Mouse (Mus musculus): ENCODE data around the gene Cdk2ap2. TPM values are rescaled to one million over a fixed set of nuclear protein-coding genes. Genes with fewer than 3 reads are reported as not detected.

Cdk2ap2 gene
- polyA plus RNA-seq, 1 experiment: 47.3 TPM

DNA sequence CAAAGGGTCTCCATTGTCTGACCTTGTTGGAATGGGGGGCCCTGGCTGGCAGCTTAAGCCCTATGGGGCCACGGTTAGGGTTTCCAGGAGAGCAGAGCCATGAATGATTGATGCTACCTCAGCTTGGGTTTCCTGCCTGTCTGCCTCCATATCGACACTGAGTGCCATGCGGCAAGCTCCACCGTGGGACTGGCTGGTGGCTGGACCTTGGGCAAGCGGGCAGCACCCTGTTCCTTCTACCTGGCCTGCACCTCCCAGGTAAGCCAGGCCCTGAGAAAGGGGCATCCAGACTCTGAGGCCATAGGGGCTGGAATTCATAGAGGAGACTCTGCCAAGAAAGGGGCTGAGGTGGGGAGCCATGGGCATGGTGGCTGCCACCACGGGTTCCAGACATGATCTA, 43.2 kb downstream of the Cdk2ap2 start:
- Histone ChIP-seq H3K4me3 (ENCODE audit: insufficient read depth, low read length) (no peak overlapping the region), H3K27ac (ENCODE audit: insufficient read depth, low read length) (no peak overlapping the region), H3K4me1 (ENCODE audit: control insufficient read depth, insufficient read depth, low read length) (peaks cover 1% of the 10 kb centered on the region; the same call in 1 of the 2 replicates)
- TF ChIP-seq POLR2A (IDR thresholded peaks at IDR 0.05; ENCODE audit: extremely low read depth, insufficient read depth, low read length) (no peak), CTCF (IDR thresholded peaks at IDR 0.05; ENCODE audit: extremely low read depth, insufficient read depth, low read length) (no peak)

DNA sequence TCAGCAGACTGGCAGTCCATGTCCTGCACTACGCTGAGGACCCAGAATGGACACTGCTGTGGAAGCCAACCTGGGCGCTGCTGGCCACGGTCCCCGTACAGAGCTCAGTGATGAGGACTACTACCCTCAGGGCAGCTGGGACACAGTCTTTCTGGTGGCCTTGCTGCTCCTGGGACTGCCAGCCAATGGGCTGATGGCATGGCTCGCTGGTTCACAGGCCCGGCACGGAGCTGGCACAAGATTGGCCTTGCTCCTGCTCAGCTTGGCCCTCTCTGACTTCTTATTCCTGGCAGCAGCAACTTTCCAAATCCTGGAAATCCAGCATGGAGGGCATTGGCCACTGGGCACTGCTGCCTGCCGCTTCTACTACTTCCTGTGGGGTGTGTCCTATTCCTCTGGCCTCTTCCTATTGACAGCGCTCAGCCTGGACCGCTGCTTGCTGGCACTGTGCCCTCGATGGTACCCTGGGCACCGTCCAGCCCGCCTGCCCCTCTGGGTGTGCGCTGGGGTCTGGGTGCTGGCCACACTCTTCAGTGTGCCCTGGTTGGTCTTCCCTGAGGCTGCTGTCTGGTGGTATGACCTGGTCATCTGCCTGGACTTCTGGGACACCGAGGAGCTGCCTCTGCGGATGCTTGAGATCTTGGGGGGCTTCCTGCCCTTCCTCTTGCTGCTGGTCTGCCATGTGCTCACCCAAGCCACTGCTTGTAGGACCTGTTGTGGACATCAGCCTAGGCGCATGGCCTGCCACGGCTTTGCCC, 45.6 kb downstream of the Cdk2ap2 start:
- H3K4me3 ChIP-seq (ENCODE audit: insufficient read depth, low read length): no peak overlapping the region
- no peak overlapping the region for H3K27ac ChIP-seq (ENCODE audit: insufficient read depth, low read length)
- no peak for TF ChIP-seq CTCF (IDR thresholded peaks at IDR 0.05; ENCODE audit: extremely low read depth, insufficient read depth, low read length)
- no peak for TF ChIP-seq POLR2A (IDR thresholded peaks at IDR 0.05; ENCODE audit: extremely low read depth, insufficient read depth, low read length)
- peaks cover 4% of the 10 kb centered on the region; the same call in 1 of the 2 replicates for H3K4me1 ChIP-seq (ENCODE audit: control insufficient read depth, insufficient read depth, low read length)

DNA sequence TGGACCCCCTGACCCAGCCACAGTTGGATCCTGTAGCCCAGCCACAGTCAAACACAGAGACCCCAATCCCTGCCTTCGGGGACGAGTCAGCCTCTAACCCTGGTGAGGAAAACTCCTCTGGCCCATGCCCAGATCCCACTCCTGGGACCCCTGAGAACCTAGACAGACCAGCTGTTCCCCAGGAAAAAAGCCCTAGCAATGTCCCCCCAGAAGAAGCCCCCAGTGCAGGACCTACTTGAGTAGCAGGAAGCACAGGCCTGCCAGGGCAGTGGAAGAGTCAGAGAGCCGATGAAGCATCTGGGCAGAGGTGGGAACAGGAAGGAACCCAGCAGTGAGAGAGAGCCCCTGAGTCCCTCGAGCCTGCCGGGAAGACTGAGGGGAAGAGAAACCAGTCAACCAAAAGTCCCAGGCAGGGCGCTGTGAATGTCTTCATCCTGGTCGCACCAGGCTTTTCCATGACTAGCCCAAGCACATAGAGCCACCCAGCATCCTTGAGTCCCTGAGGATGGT, 46.8 kb downstream of the Cdk2ap2 start, which contains the start of gene Cabp4:
Cabp4 (minus strand) TSS at position 275 of the 510 bp plus-strand sequence.
- TF ChIP-seq POLR2A (IDR thresholded peaks at IDR 0.05; ENCODE audit: extremely low read depth, insufficient read depth, low read length) (no peak), CTCF (IDR thresholded peaks at IDR 0.05; ENCODE audit: extremely low read depth, insufficient read depth, low read length) (no peak)
- no peak within 1 kb of the TSS for H3K27ac ChIP-seq (ENCODE audit: insufficient read depth, low read length)
- H3K4me3 ChIP-seq (ENCODE audit: insufficient read depth, low read length): no peak within 1 kb of the TSS
- peaks cover 7% of the 10 kb centered on the region for H3K4me1 ChIP-seq (ENCODE audit: control insufficient read depth, insufficient read depth, low read length)

DNA sequence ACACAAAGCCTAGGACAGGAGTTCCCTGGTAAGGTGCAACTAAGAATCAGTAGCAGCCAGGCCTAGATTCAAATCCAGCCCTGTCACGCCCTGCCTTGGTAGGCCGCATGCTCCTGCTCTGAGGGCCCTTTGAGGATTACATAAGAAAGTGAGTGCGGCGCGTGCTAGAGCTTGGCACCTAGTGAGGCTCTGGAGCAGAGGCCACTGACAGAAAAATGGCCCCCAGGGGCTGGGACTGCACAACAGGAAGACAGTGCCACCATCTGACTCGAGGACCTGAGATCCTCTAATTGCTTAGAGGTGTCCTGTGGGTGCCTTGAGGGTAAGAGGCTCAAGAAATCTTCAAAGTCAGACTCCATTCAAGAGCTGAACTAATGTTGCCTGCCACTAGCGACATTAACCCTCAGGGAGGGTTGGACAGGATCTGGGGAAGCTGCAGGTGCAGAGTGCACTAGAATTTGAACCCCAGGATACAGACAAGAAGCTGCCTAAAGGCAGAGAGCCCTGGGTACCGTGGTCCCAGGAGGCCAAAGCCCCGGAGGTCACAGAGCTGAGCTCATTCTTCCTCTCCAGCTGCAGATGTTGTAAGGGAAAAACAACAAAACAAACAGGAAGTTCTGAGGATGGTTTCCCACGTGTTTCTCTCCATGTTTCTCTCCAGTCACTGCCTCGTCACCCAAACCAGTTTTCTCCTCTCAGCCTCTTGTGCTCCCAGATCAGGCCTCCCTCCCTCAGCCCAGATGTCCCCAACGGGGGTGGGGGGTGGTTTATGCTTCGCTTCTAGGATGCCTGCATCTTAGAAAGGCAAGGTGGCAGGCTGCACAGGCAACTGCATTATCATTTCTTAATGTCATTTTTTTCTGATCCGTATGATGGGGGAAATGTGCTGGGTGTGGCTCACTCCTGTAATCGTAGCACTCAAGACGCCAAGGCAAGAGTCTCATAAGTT, 47.8 kb downstream of the Cdk2ap2 start:
- no peak for TF ChIP-seq CTCF (IDR thresholded peaks at IDR 0.05; ENCODE audit: extremely low read depth, insufficient read depth, low read length)
- TF ChIP-seq POLR2A (IDR thresholded peaks at IDR 0.05; ENCODE audit: extremely low read depth, insufficient read depth, low read length): no peak
- Histone ChIP-seq H3K4me3 (ENCODE audit: insufficient read depth, low read length) (no peak overlapping the region), H3K27ac (ENCODE audit: insufficient read depth, low read length) (no peak overlapping the region), H3K4me1 (ENCODE audit: control insufficient read depth, insufficient read depth, low read length) (peaks cover 7% of the 10 kb centered on the region)

DNA sequence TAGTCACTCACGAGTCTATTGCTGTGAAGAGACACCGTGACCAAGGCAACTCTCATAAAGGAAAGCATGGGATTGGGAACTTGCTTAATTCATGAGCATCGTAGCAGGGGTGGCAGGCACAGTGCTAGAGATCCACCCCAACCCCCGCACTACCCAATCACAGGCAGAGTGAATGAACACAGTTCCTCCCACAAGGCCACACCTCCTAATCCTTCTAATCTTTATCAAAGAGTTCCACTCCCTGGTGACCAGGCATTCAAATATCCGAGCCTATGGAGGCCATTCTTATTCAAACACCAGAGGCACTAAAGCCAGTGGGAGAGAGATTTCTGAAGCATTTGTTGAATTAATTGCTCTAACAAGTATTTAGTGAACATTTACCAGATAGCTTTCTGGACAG, 49.0 kb downstream of the Cdk2ap2 start:
- Histone ChIP-seq H3K27ac (ENCODE audit: insufficient read depth, low read length) (no peak overlapping the region), H3K4me3 (ENCODE audit: insufficient read depth, low read length) (no peak overlapping the region), H3K4me1 (ENCODE audit: control insufficient read depth, insufficient read depth, low read length) (peaks cover 7% of the 10 kb centered on the region)
- no peak for TF ChIP-seq CTCF (IDR thresholded peaks at IDR 0.05; ENCODE audit: extremely low read depth, insufficient read depth, low read length)
- no peak for TF ChIP-seq POLR2A (IDR thresholded peaks at IDR 0.05; ENCODE audit: extremely low read depth, insufficient read depth, low read length)

DNA sequence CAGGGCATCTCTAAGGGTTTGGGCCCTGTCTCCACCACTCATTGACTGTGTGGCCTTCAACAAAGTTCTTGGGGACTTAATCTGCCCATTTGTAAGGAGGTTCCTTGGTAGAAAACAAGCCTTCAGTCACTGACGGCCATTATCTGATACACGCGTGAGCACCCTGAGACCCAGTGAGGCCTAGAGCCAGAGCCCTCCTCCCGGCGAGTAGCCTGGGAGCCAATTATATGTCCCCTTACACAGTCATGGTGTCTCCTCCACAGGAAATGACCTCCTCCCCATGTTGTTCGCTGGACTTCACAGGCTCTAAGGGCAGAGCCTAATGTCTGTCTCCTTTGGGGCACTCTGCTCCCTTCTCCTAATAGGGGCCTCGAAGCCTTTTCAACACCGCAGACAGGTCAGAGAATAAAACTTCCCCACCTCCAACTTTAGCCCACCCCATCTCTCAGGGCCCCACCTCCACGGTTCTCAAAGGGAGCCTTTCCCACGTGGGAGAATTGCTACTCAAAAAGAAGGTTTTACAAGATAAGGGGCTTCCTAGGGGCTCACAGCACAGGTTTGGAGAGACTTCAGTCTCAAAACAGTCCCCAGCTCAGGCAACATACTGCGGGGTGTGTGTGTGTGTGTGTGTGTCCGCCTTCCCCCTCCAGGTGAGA, 49.5 kb downstream of the Cdk2ap2 start:
- TF ChIP-seq POLR2A (IDR thresholded peaks at IDR 0.05; ENCODE audit: extremely low read depth, insufficient read depth, low read length) (no peak), CTCF (IDR thresholded peaks at IDR 0.05; ENCODE audit: extremely low read depth, insufficient read depth, low read length) (no peak)
- Histone ChIP-seq H3K4me1 (ENCODE audit: control insufficient read depth, insufficient read depth, low read length) (peaks cover 7% of the 10 kb centered on the region), H3K27ac (ENCODE audit: insufficient read depth, low read length) (no peak overlapping the region), H3K4me3 (ENCODE audit: insufficient read depth, low read length) (no peak overlapping the region)

DNA sequence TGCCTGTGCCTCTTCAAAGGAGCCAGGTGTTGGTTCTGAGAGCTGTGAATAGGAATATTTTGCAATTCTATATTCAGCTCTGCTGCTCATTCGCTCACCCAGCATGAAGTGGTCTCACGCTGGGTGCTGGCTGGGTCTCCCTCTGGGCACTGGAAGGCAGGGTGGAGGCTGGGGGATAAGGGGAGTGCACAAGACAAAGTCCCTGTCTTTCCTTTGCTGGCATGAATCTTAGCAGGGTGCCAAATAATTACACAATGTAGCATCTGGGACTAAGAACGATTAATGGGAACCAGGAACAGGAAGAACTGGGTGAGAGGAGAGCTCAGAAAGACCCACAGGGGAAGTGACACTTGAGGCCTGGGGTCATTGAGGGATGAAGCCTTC, 50.0 kb downstream of the Cdk2ap2 start:
- peaks cover 7% of the 10 kb centered on the region for H3K4me1 ChIP-seq (ENCODE audit: control insufficient read depth, insufficient read depth, low read length)
- no peak for TF ChIP-seq CTCF (IDR thresholded peaks at IDR 0.05; ENCODE audit: extremely low read depth, insufficient read depth, low read length)
- no peak for TF ChIP-seq POLR2A (IDR thresholded peaks at IDR 0.05; ENCODE audit: extremely low read depth, insufficient read depth, low read length)
- H3K27ac ChIP-seq (ENCODE audit: insufficient read depth, low read length): peak overlapping the region; percentile 10; the same call in 1 of the 2 replicates
- H3K4me3 ChIP-seq (ENCODE audit: insufficient read depth, low read length): no peak overlapping the region

DNA sequence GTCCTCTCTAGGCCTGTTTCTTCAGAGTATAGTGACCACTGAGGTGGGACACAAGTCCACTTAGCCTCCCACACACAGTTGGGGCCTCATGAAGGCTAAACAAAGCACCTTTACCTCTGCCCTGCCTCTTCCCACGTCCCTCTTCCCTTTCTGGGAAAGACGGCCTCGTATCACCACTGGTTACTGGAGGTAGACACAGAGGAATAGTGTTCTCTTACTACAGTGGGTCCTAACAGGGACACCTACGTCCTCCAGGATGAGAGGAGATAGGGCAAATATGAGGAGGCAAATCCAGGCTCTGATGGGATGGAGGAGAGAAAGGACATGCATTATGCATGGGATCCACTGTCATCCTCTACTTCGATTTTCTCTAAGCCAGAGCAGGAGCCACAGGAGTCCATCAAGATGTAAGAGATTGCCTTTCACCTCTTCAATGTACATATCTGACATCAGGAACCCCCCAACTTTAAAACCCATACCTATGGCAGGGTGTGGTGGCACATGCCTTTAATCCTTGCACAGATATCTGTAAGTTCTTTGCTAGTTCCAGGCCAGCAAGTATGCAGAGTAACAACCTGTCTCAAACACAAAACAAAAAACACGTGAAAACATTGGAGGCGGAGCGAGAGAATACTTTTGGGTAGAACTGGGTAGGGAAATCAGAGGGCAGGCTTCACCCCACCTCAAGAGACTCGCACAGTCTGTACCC, 51.0 kb downstream of the Cdk2ap2 start:
- Histone ChIP-seq H3K27ac (ENCODE audit: insufficient read depth, low read length) (0 out of 2 replicates have a peak overlapping the region, but pooled peaks have one; percentile 44), H3K4me1 (ENCODE audit: control insufficient read depth, insufficient read depth, low read length) (peaks cover 7% of the 10 kb centered on the region), H3K4me3 (ENCODE audit: insufficient read depth, low read length) (peak overlapping the region; percentile 83)
- TF ChIP-seq CTCF (IDR thresholded peaks at IDR 0.05; ENCODE audit: extremely low read depth, insufficient read depth, low read length) (no peak), POLR2A (IDR thresholded peaks at IDR 0.05; ENCODE audit: extremely low read depth, insufficient read depth, low read length) (no peak)
